Mouse (Mus musculus): ENCODE measurements around the gene Eef1a1.
"Not testable (repeated sequence)": the region's sequence is repeated elsewhere in the genome, so short reads cannot be mapped to it uniquely, and the experiment has no call there.

DNA sequence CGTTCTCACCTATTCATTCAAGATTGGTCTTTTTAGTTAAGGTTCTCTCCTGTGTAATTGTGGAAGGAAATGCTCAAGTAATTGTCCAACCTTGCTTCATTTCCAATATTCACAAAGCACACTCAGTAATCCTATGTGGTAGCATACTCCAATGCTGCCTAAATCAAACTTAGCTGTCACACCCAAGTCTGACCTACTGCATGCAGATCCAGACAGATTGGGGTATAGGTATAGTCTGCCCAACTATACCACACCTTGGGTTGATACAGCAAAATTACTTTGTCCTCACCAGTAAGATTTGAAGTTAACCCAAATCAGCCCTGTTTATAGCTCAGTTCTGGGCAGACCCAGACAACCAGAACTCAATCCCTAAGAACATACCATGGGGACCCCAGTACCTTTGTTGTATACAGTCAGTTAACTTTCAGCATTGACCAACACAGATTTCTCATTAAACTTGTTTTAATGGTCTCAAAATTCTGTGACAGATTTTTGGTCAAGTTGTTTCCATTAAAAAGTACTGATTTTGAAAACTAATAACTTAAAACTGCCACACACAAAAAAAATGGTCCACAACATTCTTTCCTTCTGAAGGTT is 10.8 kb downstream of the Eef1a1 start:
- not testable (repeated sequence) for TF ChIP-seq CTCF (IDR thresholded peaks at IDR 0.05; ENCODE audit: insufficient read depth, low read length); POLR2A (IDR thresholded peaks at IDR 0.05; ENCODE audit: borderline replicate concordance, extremely low read depth, low read depth, low read length)

All from lung, adult 2 months (tissue).